Mouse (Mus musculus): ENCODE results near the gene Tns1. TPM values are rescaled to one million over a fixed set of nuclear protein-coding genes. Genes with fewer than 3 reads are reported as not detected.

Tns1 gene
- polyA plus RNA-seq, 1 experiment from 2014 or later, result 15.5 TPM

GRCm38 (mm10) chr1:74028118-74028880 is 96.0 kb downstream of the Tns1 start:
- Histone ChIP-seq H3K27me3 (ENCODE audit: control insufficient read depth, insufficient read depth, low read length) (no peaks in the 10 kb centered on the region), H3K27ac (peak overlapping the region; percentile 59; the same call in 1 of the 2 replicates), H3K36me3 (replicated peaks; ENCODE audit: control insufficient read depth, insufficient read depth) (no peaks in the 10 kb centered on the region), H3K4me2 (replicated peaks) (no peak overlapping the region), H3K9me3 (ENCODE audit: control insufficient read depth, low read length) (no peaks in the 10 kb centered on the region), H3K9ac (no peak overlapping the region), H3K4me1 (replicated peaks; ENCODE audit: control insufficient read depth, insufficient read depth, low read length) (peaks cover 13% of the 10 kb centered on the region), H3K4me3 (replicated peaks; ENCODE audit: low read length) (no peak overlapping the region)
- 87% methylated on average over 13 of the region's 13 CpGs for WGBS
- DNase-seq (ENCODE audit: low spot score), result no peak
- no peak for ATAC-seq (ENCODE audit: low FRiP score)

GRCm38 (mm10) chr1:74027559-74028091 is 96.6 kb downstream of the Tns1 start:
- Histone ChIP-seq H3K9me3 (ENCODE audit: control insufficient read depth, low read length) (no peaks in the 10 kb centered on the region), H3K4me3 (replicated peaks; ENCODE audit: low read length) (no peak overlapping the region), H3K27me3 (ENCODE audit: control insufficient read depth, insufficient read depth, low read length) (no peaks in the 10 kb centered on the region), H3K4me1 (replicated peaks; ENCODE audit: control insufficient read depth, insufficient read depth, low read length) (peaks cover 13% of the 10 kb centered on the region), H3K36me3 (replicated peaks; ENCODE audit: control insufficient read depth, insufficient read depth) (no peaks in the 10 kb centered on the region), H3K27ac (peak overlapping the region; percentile 59; the same call in 1 of the 2 replicates), H3K9ac (no peak overlapping the region), H3K4me2 (replicated peaks) (no peak overlapping the region)
- WGBS, result 50% methylated on average over 11 of the region's 11 CpGs
- ATAC-seq (ENCODE audit: low FRiP score) (0 out of 2 replicates have a peak, but pooled peaks have one; percentile 13), DNase-seq (ENCODE audit: low spot score) (peak; percentile 45)

- Histone ChIP-seq H3K27me3 (ENCODE audit: control insufficient read depth, insufficient read depth, low read length) (no peaks in the 10 kb centered on the region), H3K36me3 (replicated peaks; ENCODE audit: control insufficient read depth, insufficient read depth) (no peaks in the 10 kb centered on the region), H3K4me3 (replicated peaks; ENCODE audit: low read length) (no peak overlapping the region), H3K9me3 (ENCODE audit: control insufficient read depth, low read length) (no peaks in the 10 kb centered on the region), H3K9ac (no peak overlapping the region), H3K4me2 (replicated peaks) (no peak overlapping the region), H3K4me1 (replicated peaks; ENCODE audit: control insufficient read depth, insufficient read depth, low read length) (peaks cover 13% of the 10 kb centered on the region), H3K27ac (no peak overlapping the region)
- DNase-seq (ENCODE audit: low spot score) (no peak), ATAC-seq (ENCODE audit: low FRiP score) (no peak)
- WGBS, result 76% methylated on average over 9 of the region's 9 CpGs
Measured at GRCm38 (mm10) chr1:74026703-74027195, 97.5 kb downstream of the Tns1 start.

DNA sequence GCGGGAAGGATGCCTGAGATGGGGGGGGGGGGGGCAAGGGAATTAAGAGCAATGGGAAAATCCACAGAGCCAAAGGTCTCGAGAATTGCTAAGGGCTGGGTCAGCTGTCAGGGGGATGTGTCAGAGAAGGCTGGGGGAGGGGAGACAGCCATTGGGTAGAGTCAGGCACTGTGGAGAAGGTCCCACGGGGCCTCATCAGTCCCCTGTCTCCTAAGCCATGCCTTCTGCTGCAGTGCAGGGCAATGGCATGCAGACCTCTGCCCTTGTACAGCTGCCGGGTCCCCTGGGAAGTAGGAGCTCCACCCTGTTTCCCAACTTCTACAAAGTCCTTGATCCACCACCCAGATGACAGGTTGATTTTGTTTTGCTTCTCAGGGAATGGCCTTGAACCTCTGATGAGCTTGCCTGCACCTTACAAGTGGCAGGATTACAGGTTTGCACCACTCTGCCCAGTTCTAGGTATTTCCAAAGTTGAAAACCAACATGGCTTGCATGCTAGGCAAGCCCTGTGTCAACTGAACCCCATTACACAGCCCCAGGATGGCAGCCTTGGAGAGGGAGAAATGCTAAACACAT is 98.5 kb downstream of the Tns1 start:
- ATAC-seq (ENCODE audit: low FRiP score) (no peak), DNase-seq (ENCODE audit: low spot score) (no peak)
- H3K27me3 ChIP-seq (ENCODE audit: control insufficient read depth, insufficient read depth, low read length), result no peaks in the 10 kb centered on the region
- WGBS, result 43% methylated on average over 4 of the region's 4 CpGs
- no peak overlapping the region for H3K9ac ChIP-seq
- peaks cover 8% of the 10 kb centered on the region for H3K4me1 ChIP-seq (replicated peaks; ENCODE audit: control insufficient read depth, insufficient read depth, low read length)
- no peak overlapping the region for H3K4me2 ChIP-seq (replicated peaks)
- no peak overlapping the region for H3K4me3 ChIP-seq (replicated peaks; ENCODE audit: low read length)
- no peak overlapping the region for H3K27ac ChIP-seq
- H3K36me3 ChIP-seq (replicated peaks; ENCODE audit: control insufficient read depth, insufficient read depth), result no peaks in the 10 kb centered on the region
- no peaks in the 10 kb centered on the region for H3K9me3 ChIP-seq (ENCODE audit: control insufficient read depth, low read length)

GRCm38 (mm10) chr1:74025227-74025626 is 99.0 kb downstream of the Tns1 start:
- no peak overlapping the region for H3K4me3 ChIP-seq (replicated peaks; ENCODE audit: low read length)
- WGBS, result 61% methylated on average over 6 of the region's 6 CpGs
- no peak overlapping the region for H3K27ac ChIP-seq
- no peaks in the 10 kb centered on the region for H3K9me3 ChIP-seq (ENCODE audit: control insufficient read depth, low read length)
- H3K4me1 ChIP-seq (replicated peaks; ENCODE audit: control insufficient read depth, insufficient read depth, low read length), result peaks cover 8% of the 10 kb centered on the region
- H3K27me3 ChIP-seq (ENCODE audit: control insufficient read depth, insufficient read depth, low read length), result no peaks in the 10 kb centered on the region
- no peak for ATAC-seq (ENCODE audit: low FRiP score)
- no peak overlapping the region for H3K9ac ChIP-seq
- no peak for DNase-seq (ENCODE audit: low spot score)
- H3K36me3 ChIP-seq (replicated peaks; ENCODE audit: control insufficient read depth, insufficient read depth), result no peaks in the 10 kb centered on the region
- H3K4me2 ChIP-seq (replicated peaks), result no peak overlapping the region

DNA sequence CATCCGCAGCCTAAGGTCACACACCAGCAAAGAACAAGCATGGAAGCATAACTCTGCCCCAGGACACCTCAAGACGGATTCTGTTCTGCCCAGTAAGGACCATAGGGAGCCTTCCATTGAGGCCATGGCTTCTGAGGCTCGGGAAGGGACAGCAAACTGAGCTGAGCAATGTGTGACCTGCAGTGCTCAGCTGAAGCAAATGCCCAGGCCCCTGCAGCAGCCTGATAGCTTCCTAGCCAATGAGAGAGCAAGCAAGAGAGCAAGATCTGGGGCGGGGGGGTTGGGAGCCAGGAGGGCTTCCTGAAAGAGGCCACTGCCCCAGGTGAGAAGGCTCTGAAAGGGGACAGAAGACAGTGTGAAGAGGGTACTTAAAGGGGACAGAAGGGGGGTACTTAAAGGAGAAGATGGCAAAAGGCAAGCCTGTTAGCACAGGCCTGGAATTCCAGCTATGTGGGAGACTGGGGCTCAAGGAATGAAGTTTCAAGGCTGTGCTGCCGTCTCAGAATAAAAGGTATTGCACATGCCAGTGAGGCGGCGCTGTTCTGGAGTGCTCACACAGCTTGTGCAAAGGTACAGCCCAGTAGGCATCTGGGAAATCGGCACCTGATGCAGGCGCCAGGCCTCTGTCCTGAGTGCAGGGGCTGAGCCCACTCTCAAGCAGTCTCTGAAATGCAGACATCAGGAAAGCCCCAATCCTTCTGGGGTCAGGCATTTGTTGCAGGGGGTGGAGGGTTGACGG is 99.6 kb downstream of the Tns1 start:
- WGBS, result 57% methylated on average over 10 of the region's 10 CpGs
- Histone ChIP-seq H3K9me3 (ENCODE audit: control insufficient read depth, low read length) (no peaks in the 10 kb centered on the region), H3K4me2 (replicated peaks) (no peak overlapping the region), H3K4me3 (replicated peaks; ENCODE audit: low read length) (no peak overlapping the region), H3K27ac (no peak overlapping the region), H3K36me3 (replicated peaks; ENCODE audit: control insufficient read depth, insufficient read depth) (no peaks in the 10 kb centered on the region), H3K9ac (no peak overlapping the region), H3K27me3 (ENCODE audit: control insufficient read depth, insufficient read depth, low read length) (no peaks in the 10 kb centered on the region), H3K4me1 (replicated peaks; ENCODE audit: control insufficient read depth, insufficient read depth, low read length) (peaks cover 8% of the 10 kb centered on the region)
- ATAC-seq (ENCODE audit: low FRiP score) (no peak), DNase-seq (ENCODE audit: low spot score) (no peak)

GRCm38 (mm10) chr1:74022998-74023397 is 101.3 kb downstream of the Tns1 start:
- Histone ChIP-seq H3K4me3 (replicated peaks; ENCODE audit: low read length) (no peak overlapping the region), H3K4me1 (replicated peaks; ENCODE audit: control insufficient read depth, insufficient read depth, low read length) (peaks cover 4% of the 10 kb centered on the region), H3K9me3 (ENCODE audit: control insufficient read depth, low read length) (no peaks in the 10 kb centered on the region), H3K9ac (no peak overlapping the region), H3K36me3 (replicated peaks; ENCODE audit: control insufficient read depth, insufficient read depth) (no peaks in the 10 kb centered on the region), H3K27ac (no peak overlapping the region), H3K4me2 (replicated peaks) (no peak overlapping the region), H3K27me3 (ENCODE audit: control insufficient read depth, insufficient read depth, low read length) (no peaks in the 10 kb centered on the region)
- WGBS, result 75% methylated on average over 3 of the region's 3 CpGs
- ATAC-seq (ENCODE audit: low FRiP score), result no peak
- no peak for DNase-seq (ENCODE audit: low spot score)

- no peaks in the 10 kb centered on the region for H3K36me3 ChIP-seq (replicated peaks; ENCODE audit: control insufficient read depth, insufficient read depth)
- no peaks in the 10 kb centered on the region for H3K9me3 ChIP-seq (ENCODE audit: control insufficient read depth, low read length)
- WGBS, result 82% methylated on average over 5 of the region's 5 CpGs
- DNase-seq (ENCODE audit: low spot score), result no peak
- H3K4me3 ChIP-seq (replicated peaks; ENCODE audit: low read length), result no peak overlapping the region
- no peaks in the 10 kb centered on the region for H3K27me3 ChIP-seq (ENCODE audit: control insufficient read depth, insufficient read depth, low read length)
- no peak overlapping the region for H3K4me2 ChIP-seq (replicated peaks)
- H3K27ac ChIP-seq, result no peak overlapping the region
- no peak for ATAC-seq (ENCODE audit: low FRiP score)
- no peak overlapping the region for H3K9ac ChIP-seq
- peaks cover 4% of the 10 kb centered on the region for H3K4me1 ChIP-seq (replicated peaks; ENCODE audit: control insufficient read depth, insufficient read depth, low read length)
Measured at GRCm38 (mm10) chr1:74022536-74022935, 101.7 kb downstream of the Tns1 start.

GRCm38 (mm10) chr1:74020235-74020634 is 104.0 kb downstream of the Tns1 start:
- no peaks in the 10 kb centered on the region for H3K9me3 ChIP-seq (ENCODE audit: control insufficient read depth, low read length)
- no peaks in the 10 kb centered on the region for H3K27me3 ChIP-seq (ENCODE audit: control insufficient read depth, insufficient read depth, low read length)
- H3K9ac ChIP-seq, result no peak overlapping the region
- no peak overlapping the region for H3K4me3 ChIP-seq (replicated peaks; ENCODE audit: low read length)
- H3K4me1 ChIP-seq (replicated peaks; ENCODE audit: control insufficient read depth, insufficient read depth, low read length), result no peaks in the 10 kb centered on the region
- ATAC-seq (ENCODE audit: low FRiP score), result no peak
- no peak overlapping the region for H3K27ac ChIP-seq
- H3K36me3 ChIP-seq (replicated peaks; ENCODE audit: control insufficient read depth, insufficient read depth), result no peaks in the 10 kb centered on the region
- no peak overlapping the region for H3K4me2 ChIP-seq (replicated peaks)
- no peak for DNase-seq (ENCODE audit: low spot score)
- WGBS, result 80% methylated on average over 6 of the region's 6 CpGs
